Mouse (Mus musculus): ENCODE results near the gene Sbpl. TPM values are rescaled to one million over a fixed set of nuclear protein-coding genes. Genes with fewer than 3 reads are reported as not detected.
"Not testable (repeated sequence)": the region's sequence is repeated elsewhere in the genome, so short reads cannot be mapped to it uniquely, and the experiment has no call there.

Gene Sbpl
- polyA plus RNA-seq, 1 experiment = not detected

GRCm38 (mm10) chr17:23931157-23931556 is 23.9 kb downstream of the Sbpl start:
- H3K4me1 ChIP-seq (ENCODE audit: control insufficient read depth, insufficient read depth, low read length) = no peaks in the 10 kb centered on the region
- H3K27ac ChIP-seq (ENCODE audit: insufficient read depth, low read depth, low read length) = no peak overlapping the region
- TF ChIP-seq CTCF (IDR thresholded peaks at IDR 0.05; ENCODE audit: insufficient read depth, low read depth, low read length) (no peak), POLR2A (IDR thresholded peaks at IDR 0.05; ENCODE audit: insufficient read depth, low read depth, low read length) (no peak)
- no peak overlapping the region for H3K4me3 ChIP-seq (ENCODE audit: insufficient read depth, low read depth, low read length)
- WGBS = 92% methylated on average over 5 of the region's 5 CpGs

GRCm38 (mm10) chr17:23925090-23925493 is 30.0 kb downstream of the Sbpl start:
- 0 out of 2 replicates have a peak, but pooled peaks cover 4% of the 10 kb centered on the region for H3K4me1 ChIP-seq (ENCODE audit: control insufficient read depth, insufficient read depth, low read length)
- H3K4me3 ChIP-seq (ENCODE audit: insufficient read depth, low read depth, low read length) = peak overlapping the region; percentile 60
- peak overlapping the region; percentile 77 for H3K27ac ChIP-seq (ENCODE audit: insufficient read depth, low read depth, low read length)
- 0% methylated on average over 14 of the region's 14 CpGs for WGBS
- TF ChIP-seq POLR2A (IDR thresholded peaks at IDR 0.05; ENCODE audit: insufficient read depth, low read depth, low read length) (peak; percentile 18; the same call in 1 of the 2 replicates), CTCF (IDR thresholded peaks at IDR 0.05; ENCODE audit: insufficient read depth, low read depth, low read length) (no peak)

GRCm38 (mm10) chr17:23924531-23925007 is 30.5 kb downstream of the Sbpl start:
- Histone ChIP-seq H3K4me3 (ENCODE audit: insufficient read depth, low read depth, low read length) (peak overlapping the region; percentile 60), H3K4me1 (ENCODE audit: control insufficient read depth, insufficient read depth, low read length) (0 out of 2 replicates have a peak, but pooled peaks cover 4% of the 10 kb centered on the region), H3K27ac (ENCODE audit: insufficient read depth, low read depth, low read length) (peak overlapping the region; percentile 81)
- under 1% methylated on average over 29 of the region's 29 CpGs for WGBS
- TF ChIP-seq POLR2A (IDR thresholded peaks at IDR 0.05; ENCODE audit: insufficient read depth, low read depth, low read length) = peak; percentile 72
- TF ChIP-seq CTCF (IDR thresholded peaks at IDR 0.05; ENCODE audit: insufficient read depth, low read depth, low read length) = no peak

- not testable (repeated sequence) for H3K4me3 ChIP-seq (ENCODE audit: insufficient read depth, low read depth, low read length); H3K4me1 ChIP-seq (ENCODE audit: control insufficient read depth, insufficient read depth, low read length); H3K27ac ChIP-seq (ENCODE audit: insufficient read depth, low read depth, low read length)
- 84% methylated on average over 4 of the region's 4 CpGs for WGBS
These were observed 37.9 kb downstream of the Sbpl start, which contains the start of gene Dcpp3 for GRCm38 (mm10) chr17:23917158-23917557. TSS of gene Dcpp3 (plus strand) at chr17:23917458.

Other genes with a start within 250 kb of the Sbpl start
- not detected in 2 replicates for gene 1520401A03Rik, start 232.5 kb downstream of the Sbpl start, polyA plus RNA-seq (2012; ENCODE audit: insufficient read depth, insufficient read length, low replicate concordance, missing spikeins)
- not detected in 2 replicates for gene Pkmyt1, start 228.9 kb downstream of the Sbpl start, polyA plus RNA-seq (2012; ENCODE audit: insufficient read depth, insufficient read length, low replicate concordance, missing spikeins)
- not detected in 2 replicates for gene Paqr4, start 214.4 kb downstream of the Sbpl start, polyA plus RNA-seq (2012; ENCODE audit: insufficient read depth, insufficient read length, low replicate concordance, missing spikeins)
- gene Kremen2, start 209.4 kb downstream of the Sbpl start, polyA plus RNA-seq (2012; ENCODE audit: insufficient read depth, insufficient read length, low replicate concordance, missing spikeins) = not detected in 2 replicates
- gene Flywch1, start 183.7 kb downstream of the Sbpl start, polyA plus RNA-seq (2012; ENCODE audit: insufficient read depth, insufficient read length, low replicate concordance, missing spikeins) = not detected in 2 replicates
- not detected in 2 replicates for gene Flywch2, start 169.2 kb downstream of the Sbpl start, polyA plus RNA-seq (2012; ENCODE audit: insufficient read depth, insufficient read length, low replicate concordance, missing spikeins)
- gene Srrm2, start 164.7 kb downstream of the Sbpl start, polyA plus RNA-seq (2012; ENCODE audit: insufficient read depth, insufficient read length, low replicate concordance, missing spikeins) = 383 and 683 TPM in 2 replicates
- not detected in 2 replicates for gene Elob, start 126.1 kb downstream of the Sbpl start, polyA plus RNA-seq (2012; ENCODE audit: insufficient read depth, insufficient read length, low replicate concordance, missing spikeins)
- gene Prss33, start 119.2 kb downstream of the Sbpl start, polyA plus RNA-seq (2012; ENCODE audit: insufficient read depth, insufficient read length, low replicate concordance, missing spikeins) = not detected in 2 replicates
- not detected in 2 replicates for gene Prss32, start 111.4 kb downstream of the Sbpl start, polyA plus RNA-seq (2012; ENCODE audit: insufficient read depth, insufficient read length, low replicate concordance, missing spikeins)
- not detected in 2 replicates for gene Prss41, start 111.1 kb downstream of the Sbpl start, polyA plus RNA-seq (2012; ENCODE audit: insufficient read depth, insufficient read length, low replicate concordance, missing spikeins)
- not detected in 2 replicates for gene Prss21, start 87.2 kb downstream of the Sbpl start, polyA plus RNA-seq (2012; ENCODE audit: insufficient read depth, insufficient read length, low replicate concordance, missing spikeins)
- gene Dcpp1, start 74.4 kb downstream of the Sbpl start, polyA plus RNA-seq (2012; ENCODE audit: insufficient read depth, insufficient read length, low replicate concordance, missing spikeins) = not detected in 2 replicates
- not detected in 2 replicates for gene Dcpp2, start 74.4 kb downstream of the Sbpl start, polyA plus RNA-seq (2012; ENCODE audit: insufficient read depth, insufficient read length, low replicate concordance, missing spikeins)
- not detected in 2 replicates for gene Dcpp3, start 37.8 kb downstream of the Sbpl start, polyA plus RNA-seq (2012; ENCODE audit: insufficient read depth, insufficient read length, low replicate concordance, missing spikeins)
- not detected in 2 replicates for gene Sbp, start 13.6 kb downstream of the Sbpl start, polyA plus RNA-seq (2012; ENCODE audit: insufficient read depth, insufficient read length, low replicate concordance, missing spikeins)
- not detected in 2 replicates for gene Prss30, start 25.3 kb upstream of the Sbpl start, polyA plus RNA-seq (2012; ENCODE audit: insufficient read depth, insufficient read length, low replicate concordance, missing spikeins)
- not detected in 2 replicates for gene Prss22, start 42.8 kb upstream of the Sbpl start, polyA plus RNA-seq (2012; ENCODE audit: insufficient read depth, insufficient read length, low replicate concordance, missing spikeins)
- not detected in 2 replicates for gene Prss27, start 82.9 kb upstream of the Sbpl start, polyA plus RNA-seq (2012; ENCODE audit: insufficient read depth, insufficient read length, low replicate concordance, missing spikeins)
- gene Kctd5, start 118.2 kb upstream of the Sbpl start, polyA plus RNA-seq (2012; ENCODE audit: insufficient read depth, insufficient read length, low replicate concordance, missing spikeins) = not detected in 2 replicates
- gene Pdpk1, start 195.7 kb upstream of the Sbpl start, polyA plus RNA-seq (2012; ENCODE audit: insufficient read depth, insufficient read length, low replicate concordance, missing spikeins) = not detected in 2 replicates
- gene Amdhd2, start 208.5 kb upstream of the Sbpl start, polyA plus RNA-seq (2012; ENCODE audit: insufficient read depth, insufficient read length, low replicate concordance, missing spikeins) = not detected in 2 replicates
- 528 TPM in 1 of 2 replicates, not detected in the other for gene Atp6v0c, start 214.4 kb upstream of the Sbpl start, polyA plus RNA-seq (2012; ENCODE audit: insufficient read depth, insufficient read length, low replicate concordance, missing spikeins)